Mouse (Mus musculus) testis, postnatal 10 days (tissue): ENCODE data around the gene Gm49373.

Experiments used
- DNase-seq: peaks from one replicate; pipeline ENCODE4 v3.0.0; 2021; ENCODE audit warnings: low spot score

The Gm49373 gene

DNA sequence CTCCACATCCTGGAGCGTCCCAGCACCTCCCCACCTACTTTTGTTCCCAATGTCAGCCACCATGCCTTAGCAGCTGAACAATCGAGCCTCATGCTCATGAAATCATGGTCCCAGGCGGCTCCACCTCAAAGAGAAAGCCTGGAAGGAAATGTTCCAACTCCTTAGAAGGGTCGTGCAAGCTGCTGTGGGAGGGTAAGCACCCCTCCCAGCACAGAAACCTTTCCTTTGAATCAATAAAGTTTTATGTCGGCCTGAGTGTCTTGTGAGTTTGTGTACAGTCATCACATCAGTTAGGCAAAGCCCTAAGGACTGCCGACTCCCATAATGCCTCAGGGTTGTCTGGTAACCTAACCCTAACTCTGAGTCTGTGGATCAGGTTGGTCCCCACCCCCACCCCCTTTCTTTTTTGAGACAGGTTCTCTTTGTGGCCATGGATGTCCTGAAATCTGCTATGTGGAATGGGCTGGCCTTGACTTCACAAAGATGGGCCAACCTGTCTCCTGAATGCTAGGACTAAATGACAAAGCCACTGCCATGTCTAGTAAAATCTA lies 44.3 kb downstream of the Gm49373 start:
- no peak for DNase-seq

DNA sequence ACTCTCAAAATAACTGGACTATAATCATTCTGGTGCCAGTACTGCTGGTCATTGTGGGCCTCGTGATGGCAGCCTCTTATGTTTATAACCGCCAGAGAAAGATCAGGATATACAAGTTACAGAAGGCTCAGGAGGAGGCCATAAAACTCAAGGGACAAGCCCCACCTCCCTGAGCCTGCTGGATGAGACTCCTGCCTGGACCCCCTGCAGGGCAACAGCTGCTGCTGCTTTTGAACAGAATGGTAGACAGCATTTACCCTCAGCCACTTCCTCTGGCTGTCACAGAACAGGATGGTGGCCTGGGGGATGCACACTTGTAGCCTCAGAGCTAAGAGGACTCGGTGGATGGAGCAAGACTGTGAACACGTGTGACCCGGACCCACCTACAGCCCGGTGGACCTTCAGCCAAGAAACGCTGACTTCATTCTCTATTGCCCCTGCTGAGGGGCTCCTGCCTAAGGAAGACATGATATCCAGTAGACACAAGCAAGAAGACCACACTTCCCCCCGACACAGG lies 45.1 kb downstream of the Gm49373 start:
- no peak for DNase-seq

DNA sequence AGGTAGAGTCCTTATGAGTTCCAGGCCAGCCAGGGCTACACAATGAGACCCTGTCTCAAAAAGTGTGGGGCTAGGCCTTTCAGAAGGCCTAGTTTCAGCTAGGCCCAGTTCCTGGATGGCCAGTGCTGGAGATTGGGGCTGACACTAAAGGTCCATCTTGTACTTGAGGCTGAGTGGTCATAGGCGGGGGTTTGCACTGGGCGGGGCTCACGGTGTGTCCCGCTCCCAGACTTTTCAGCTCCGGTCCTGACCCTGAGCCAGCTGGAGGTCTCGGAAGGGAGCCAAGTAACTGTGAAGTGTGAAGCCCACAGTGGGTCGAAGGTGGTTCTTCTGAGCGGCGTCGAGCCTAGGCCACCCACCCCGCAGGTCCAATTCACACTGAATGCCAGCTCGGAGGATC lies 46.0 kb downstream of the Gm49373 start:
- DNase-seq: no peak

DNA sequence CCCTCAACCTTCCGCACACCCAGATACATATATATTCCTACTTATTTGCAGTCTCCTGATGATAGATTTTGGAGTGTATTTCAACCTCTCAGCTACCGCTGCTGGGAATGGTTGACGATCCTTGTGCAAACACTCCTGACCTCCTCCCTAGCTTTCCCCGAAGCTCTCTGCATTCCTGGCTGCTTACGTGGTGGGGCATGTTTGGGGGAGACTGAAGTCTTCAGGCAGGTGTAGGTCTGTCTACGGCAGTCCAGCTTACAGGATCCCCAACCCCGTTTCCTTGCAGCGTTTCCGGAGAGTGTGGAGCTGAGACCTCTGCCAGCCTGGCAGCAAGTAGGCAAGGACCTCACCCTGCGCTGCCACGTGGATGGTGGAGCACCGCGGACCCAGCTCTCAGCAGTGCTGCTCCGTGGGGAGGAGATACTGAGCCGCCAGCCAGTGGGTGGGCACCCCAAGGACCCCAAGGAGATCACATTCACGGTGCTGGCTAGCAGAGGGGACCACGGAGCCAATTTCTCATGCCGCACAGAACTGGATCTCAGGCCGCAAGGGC lies 47.6 kb downstream of the Gm49373 start:
- DNase-seq: no peak

DNA sequence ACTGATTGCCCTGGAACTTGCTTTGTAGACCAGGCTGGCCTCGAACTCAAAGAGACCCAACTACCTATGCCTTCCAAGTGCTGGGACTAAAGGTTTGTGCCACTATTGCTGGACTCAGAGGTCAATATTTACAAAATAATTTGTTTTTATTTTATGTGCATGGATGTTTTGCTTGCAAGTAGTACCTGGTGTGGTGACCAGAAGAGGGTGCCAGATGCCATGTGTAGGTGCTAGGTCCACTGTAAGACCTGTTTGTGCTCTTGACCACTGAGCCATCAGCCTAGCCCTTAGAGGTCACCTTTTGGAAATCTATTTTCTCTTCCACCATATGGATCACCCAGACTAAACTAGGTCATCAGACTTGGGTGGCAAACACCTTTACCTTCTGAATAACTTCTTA lies 50.2 kb downstream of the Gm49373 start:
- no peak for DNase-seq

DNA sequence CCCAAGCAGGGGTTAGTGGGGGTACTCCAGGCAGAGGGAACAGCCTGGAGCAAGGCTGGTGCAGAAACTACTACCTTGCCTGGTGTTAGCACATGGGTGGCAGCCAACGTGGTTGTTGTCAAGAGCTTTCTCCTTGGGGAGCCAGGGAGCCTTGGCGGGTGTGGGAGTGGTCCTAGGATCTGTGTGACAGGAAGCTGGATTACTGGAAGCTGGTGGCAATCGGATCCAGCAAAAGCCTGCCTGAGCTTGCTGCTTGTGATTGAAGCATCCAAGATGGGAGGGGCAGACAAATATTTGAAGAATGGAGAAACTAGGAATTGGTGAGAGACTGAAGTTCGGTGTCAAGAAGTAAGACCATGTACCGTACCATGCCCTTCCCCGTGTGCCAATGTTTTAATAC lies 50.6 kb downstream of the Gm49373 start:
- no peak for DNase-seq

DNA sequence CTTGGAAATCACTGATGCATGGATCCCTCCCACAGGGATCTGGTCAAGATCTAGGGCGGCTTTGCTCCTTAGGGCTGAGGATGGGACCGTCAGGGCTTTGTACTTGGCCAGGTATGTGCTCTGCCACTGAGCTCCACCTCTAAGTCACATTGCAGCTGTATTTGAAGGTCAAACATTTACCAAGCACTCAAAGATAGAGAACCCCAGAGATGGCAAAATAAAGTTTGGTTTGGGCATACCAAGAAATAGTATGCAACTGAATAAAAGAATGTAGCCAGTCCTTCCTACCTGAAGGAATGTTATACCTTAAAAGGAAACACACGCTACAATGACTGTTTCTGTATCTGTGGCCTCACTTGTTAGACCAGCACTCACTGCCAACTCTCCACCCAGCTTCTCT lies 51.5 kb downstream of the Gm49373 start:
- DNase-seq: no peak

DNA sequence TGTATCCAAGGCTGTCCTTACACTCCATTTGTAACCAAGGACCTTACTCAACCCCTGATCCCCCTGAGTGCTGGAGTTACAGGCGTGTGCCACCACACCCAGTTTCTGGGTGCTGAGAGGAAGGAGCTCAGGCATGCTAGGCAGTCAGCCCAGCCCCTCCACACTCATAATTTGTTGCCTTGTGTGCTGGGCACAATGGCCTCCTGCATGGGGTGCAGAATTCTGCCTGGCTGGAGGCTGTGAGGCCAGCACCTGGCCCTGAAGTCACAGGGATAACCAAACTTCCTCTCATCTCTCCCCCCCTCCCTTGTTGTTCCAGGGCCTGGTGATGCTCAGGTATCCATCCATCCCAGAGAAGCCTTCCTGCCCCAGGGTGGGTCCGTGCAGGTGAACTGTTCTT lies 54.3 kb downstream of the Gm49373 start:
- no peak for DNase-seq

DNA sequence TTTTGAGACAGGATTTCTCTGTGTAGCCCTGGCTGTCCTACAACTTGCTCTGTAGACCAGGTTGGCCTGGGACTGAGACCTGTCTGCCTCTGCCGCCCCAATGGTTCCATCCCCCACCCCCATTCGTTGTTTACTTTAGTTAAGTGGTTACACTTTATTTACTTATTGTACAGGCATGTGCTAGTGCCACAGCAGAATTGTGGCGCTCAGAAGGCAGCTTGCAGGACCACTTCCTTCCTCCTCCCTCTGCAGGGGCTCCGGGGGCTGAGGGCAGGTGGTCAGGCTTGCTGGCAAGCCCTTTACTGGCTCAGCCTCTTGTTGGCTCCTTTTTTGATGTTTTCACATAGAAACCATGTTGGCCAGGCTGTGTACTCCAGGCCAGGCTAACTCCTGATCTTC lies 55.7 kb downstream of the Gm49373 start:
- no peak for DNase-seq

DNA sequence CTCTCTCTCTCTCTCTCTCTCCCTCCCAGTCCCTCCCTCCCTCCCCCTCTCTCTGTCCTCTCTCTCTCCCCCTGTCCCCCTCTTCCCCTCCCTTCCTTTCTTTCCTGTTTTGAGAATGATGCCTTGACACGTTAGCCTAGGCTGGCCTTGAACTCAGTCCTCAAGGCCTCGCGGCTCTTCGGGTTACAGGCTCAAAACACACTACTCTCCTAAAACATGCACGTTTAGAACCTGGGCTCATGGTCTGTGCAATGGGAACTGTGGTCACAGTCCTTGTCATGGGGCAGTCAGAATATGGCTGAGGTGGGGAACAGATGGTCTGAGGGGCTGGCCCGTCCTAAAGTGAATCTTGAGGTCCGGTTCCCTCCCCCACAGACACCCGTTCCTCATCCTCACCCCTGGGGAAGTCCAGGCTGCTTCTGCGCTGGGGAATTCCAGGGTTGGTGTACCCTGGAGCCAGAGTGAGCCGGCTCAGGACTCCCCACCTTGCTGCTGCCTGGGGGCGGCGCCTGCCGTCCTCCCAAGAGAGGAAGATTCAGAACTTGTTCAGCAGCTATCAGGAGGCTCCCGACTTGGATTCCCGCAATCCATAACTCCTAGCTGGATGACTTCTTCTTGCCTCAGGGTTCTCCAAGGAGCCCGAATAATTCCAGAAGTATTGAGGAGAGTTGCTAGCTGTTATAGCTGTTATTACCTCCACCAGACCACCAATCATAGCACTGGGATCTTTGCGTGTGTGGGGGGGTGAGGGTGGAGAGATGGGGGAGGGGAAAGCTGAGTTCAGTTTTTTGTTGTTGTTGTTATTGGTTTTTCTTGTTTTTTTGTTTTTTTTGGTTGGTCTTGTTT lies 56.3 kb downstream of the Gm49373 start:
- DNase-seq: no peak

DNA sequence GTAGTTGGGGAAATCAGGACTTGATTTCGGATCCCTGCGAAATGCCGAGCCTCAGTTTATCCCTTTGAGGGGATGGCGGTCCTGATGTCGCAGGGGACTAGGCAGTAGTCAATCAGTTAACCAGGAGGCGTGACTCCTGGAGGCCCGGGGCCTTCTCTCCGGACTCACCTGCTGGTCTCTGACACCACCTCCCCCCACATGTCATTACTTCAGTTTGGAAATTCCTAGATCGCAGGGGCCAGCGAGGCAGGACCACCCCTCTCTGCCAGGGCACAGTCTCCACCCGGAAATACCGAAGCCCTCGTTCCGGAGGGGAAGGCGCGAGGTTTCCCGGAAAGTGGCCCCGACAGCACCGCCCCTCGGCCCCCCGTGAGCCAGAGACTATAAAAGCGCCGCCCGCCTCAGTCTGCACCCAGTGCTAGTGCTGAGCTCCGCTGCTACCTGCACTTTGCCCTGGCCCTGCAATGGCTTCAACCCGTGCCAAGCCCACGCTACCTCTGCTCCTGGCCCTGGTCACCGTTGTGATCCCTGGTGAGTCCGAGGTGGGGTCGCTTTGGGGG lies 57.2 kb downstream of the Gm49373 start, which contains the start of gene Icam1:
Gene Icam1 (plus strand): TSS at position 415 of the 560 bp plus-strand sequence.
- peak; percentile 79 for DNase-seq

DNA sequence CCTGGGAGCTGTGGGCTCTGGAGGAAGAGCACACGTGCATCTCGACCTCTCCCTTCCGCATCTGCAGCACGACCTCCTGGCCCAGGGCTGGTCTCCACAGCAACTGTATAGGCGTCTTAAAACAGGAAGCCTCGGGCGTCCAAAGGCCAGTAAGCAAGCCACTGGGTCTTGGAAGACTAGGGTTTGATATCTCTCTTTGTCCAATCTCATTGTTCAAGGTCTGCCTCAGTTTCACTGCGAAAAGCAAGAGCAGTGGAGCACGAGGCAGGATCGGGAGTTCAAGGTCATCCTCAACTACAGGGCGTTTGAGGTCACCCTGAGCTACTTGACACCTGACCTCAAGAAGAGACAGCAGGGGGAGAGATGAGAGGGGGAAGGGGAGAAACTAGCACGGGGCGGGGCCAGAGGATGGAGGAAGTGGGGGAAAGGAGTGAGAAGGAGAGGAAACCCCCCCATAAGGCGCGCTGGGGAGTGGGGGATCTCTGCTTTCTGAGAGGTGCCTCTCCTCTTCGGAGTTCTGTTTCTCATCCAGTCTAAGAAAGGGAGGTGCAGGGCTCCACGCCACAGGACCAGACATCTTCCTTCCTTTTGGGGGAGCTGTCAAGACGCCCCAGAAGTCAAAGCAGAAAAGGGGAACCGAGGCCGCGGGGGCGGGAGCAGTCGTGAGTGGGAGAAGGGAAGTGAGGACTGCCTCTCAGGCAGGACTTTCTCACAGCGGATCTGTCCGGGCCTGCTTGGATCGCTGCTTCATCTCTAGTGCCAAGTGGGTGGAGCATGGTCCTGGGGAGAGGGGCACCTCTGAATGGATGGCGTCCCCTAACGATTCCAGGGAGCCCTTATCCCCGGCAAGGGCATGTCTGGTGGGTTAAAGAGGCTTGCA lies 58.0 kb downstream of the Gm49373 start:
- DNase-seq: no peak
